Mouse (Mus musculus): ENCODE measurements around the gene Cdc25a.

The Cdc25a gene

GRCm38 (mm10) chr9:109874797-109875691, at the start of gene Cdc25a:
TSS of gene Cdc25a (plus strand) at chr9:109875579.
- in situ Hi-C loops (cut with MboI, MseI), result loop anchor here in 1 of 2 experiments (5.0 to 10.0 kb wide), 3 partner anchors 57 to 880 kb away; partner anchors contain the start of genes Map4 and Pfkfb4

GRCm38 (mm10) chr9:109825739-109826138, 49.6 kb upstream of the Cdc25a start:
- in situ Hi-C loops (cut with MboI, MseI), result loop anchor here in 1 of 2 experiments (5.0 kb wide), 1 partner anchor 37 kb away; no protein-coding TSS in a partner anchor

- in situ Hi-C loops (cut with MboI, MseI), result loop anchor here in 1 of 2 experiments (5.0 kb wide), 1 partner anchor 36 kb away; no protein-coding TSS in a partner anchor
These were observed 49.2 kb upstream of the Cdc25a start for GRCm38 (mm10) chr9:109826181-109826580.

- in situ Hi-C loops (cut with MboI, MseI), result no loop called here
These were observed 42.8 kb upstream of the Cdc25a start, which contains the start of gene Nme6 for GRCm38 (mm10) chr9:109832391-109833087. TSS of gene Nme6 (plus strand) at chr9:109832749.

DNA sequence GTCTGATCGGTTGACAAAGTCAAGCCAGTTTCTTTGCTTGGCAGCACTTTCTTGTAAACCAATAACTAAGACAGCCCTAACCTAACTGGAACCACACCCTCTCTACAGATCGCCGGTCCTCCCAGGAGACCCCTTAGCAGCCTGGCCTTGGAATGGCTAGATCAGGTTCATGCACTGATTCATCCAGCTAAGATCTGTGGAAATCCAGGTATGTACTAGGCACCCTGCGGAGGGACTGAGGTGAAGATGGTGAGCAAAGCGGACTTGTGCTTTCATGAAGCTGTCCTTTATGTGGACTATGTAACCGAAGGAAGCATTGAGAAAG, 42.3 kb upstream of the Cdc25a start:
- in situ Hi-C loops (cut with MboI, MseI), result no loop called here

DNA sequence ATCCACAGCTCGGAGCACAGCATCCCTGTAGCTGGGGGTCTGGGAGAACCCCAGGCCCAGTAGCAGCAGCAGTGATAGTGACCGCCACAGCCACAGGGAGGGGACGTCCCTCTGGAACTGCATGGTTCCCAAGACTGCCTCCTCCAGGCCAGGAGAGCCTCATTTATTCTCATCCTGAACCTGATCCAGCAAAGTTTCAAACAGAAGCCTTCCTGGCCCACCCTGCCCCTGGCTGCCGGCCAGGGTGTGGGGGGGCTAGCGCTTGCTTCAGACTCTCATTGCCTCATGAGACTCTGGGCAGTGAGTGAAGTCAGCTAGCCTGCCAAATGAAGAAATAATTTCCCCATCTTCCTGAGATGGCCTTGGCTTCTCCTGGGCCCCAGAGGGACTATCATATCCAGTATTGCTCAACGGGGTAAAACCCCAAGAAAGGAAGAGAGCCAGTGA, 26.0 kb upstream of the Cdc25a start, which contains the start of gene Camp:
Gene Camp, minus strand, starts transcription at position 306 of the 447 bp plus-strand sequence.
- in situ Hi-C loops (cut with MboI, MseI), result no loop called here

DNA sequence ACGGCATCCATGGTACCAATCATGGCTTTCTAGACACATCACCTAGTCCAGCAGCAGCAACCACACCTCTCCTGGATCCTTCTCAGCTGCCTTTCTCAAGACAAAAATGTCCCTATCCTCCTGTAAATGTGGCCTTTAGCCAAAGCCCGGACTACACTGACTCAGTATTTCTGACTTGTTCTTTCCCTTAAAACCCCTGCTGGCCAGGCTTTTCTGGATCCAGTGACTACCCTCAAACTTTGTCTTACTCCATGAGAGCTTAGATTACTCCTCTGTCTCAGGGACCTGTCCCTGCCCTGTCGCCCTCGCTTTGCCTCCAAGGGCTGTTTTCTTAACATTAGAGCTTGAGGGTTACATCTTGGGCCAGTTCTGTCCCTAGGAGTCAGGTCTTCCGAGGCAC, 25.3 kb upstream of the Cdc25a start:
- in situ Hi-C loops (cut with MboI, MseI), result no loop called here

DNA sequence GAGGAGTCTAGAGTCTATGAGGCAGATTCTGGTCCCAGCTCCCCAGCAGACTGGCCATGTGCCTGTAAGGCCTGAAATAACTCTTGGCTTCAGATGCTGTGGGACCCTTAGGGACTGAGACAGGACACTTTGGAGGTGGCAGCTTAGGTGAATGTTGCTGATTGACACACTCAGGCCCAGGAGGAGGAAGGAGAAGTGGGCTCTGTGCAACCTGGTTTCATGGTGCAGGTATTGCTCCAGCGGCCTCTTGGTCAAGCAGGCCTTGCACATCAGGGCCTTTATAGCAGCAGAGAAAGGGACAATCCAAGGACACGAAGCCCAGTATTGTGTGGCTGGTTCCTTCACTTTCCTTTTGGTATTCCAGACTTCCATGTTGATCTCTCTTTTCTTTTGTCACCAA, 21.0 kb upstream of the Cdc25a start:
- in situ Hi-C loops (cut with MboI, MseI), result no loop called here

DNA sequence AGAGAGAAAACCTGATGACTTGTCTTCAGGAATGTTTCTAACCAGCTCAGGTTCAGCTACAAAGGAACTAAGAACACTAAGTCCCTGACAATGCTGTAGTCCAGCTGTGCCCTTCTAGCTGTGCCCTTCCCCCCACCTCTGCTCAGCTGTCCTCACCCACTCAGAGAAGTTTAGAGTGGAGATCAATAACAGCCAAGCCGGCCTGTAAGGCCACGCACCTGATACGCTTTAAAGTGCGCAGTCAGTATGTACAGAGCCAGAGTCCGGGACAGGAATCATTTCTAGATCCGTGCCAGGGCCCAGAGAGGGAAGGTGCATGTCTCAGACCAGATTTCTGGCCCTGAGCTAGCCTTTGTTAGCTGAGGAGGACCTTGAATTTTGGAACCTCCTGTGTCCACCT, 19.4 kb upstream of the Cdc25a start:
- in situ Hi-C loops (cut with MboI, MseI), result no loop called here

DNA sequence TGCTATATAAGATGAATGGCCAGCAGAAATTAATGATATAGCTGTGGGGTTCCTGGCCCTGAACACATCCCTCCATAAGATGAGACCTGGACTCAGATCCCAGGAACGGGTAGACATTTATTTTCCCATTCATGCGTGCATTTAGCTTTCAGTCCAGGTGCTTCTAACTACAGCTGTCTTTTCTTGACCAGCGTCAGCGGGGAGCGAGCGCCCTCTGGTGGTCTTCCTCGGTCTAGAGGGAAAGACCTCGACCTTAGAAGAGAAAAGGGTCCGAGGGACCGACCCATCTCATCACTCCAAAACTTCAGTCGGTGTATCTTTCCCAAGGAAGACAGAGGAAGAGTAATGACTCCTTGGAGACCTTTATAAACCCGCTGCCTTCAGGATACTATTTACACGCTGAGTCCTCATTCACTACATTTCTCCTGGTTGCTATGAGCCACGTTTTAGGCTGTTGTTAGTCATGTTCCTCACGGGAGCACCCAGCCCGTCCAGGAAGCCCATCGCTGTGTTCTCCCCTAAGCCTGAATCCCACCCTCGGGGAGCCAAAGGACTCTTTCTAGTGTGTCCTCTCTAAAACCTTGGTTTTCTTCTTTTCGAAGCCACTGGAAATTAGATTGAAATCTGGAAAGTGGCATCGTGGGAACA, 12.9 kb upstream of the Cdc25a start:
- in situ Hi-C loops (cut with MboI, MseI), result loop anchor here (5.0 to 10.0 kb wide), 3 partner anchors 35 to 868 kb away; partner anchors contain the start of gene Pfkfb4 (in 1 of the 2)

GRCm38 (mm10) chr9:109863085-109863484, 12.3 kb upstream of the Cdc25a start:
- in situ Hi-C loops (cut with MboI, MseI), result loop anchor here (5.0 to 10.0 kb wide), 3 partner anchors 36 to 868 kb away; partner anchors contain the start of gene Pfkfb4 (in 1 of the 2)

DNA sequence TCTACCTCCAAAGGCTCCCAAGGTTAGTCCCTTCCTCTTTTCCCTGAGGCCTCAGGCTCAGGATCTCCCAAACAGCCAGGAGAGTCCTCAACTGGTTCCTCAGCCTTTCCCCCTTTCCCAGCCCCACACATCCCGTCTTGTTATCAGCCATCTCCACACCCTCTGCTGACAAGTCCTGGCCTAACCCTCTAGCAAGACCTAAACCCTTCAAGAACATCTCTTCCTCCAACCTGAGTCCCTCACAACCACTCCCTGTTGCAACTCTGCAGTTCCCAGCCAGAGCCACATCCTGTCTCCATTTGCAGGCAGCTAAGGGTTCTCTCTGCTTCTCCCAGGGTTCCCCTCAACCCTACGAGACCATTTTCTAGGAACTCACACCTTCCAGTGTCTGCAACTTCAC, 9.2 kb upstream of the Cdc25a start:
- in situ Hi-C loops (cut with MboI, MseI), result loop anchor here in 1 of 2 experiments (10.0 kb wide), 2 partner anchors 171 to 871 kb away; partner anchors contain the start of gene Pfkfb4

DNA sequence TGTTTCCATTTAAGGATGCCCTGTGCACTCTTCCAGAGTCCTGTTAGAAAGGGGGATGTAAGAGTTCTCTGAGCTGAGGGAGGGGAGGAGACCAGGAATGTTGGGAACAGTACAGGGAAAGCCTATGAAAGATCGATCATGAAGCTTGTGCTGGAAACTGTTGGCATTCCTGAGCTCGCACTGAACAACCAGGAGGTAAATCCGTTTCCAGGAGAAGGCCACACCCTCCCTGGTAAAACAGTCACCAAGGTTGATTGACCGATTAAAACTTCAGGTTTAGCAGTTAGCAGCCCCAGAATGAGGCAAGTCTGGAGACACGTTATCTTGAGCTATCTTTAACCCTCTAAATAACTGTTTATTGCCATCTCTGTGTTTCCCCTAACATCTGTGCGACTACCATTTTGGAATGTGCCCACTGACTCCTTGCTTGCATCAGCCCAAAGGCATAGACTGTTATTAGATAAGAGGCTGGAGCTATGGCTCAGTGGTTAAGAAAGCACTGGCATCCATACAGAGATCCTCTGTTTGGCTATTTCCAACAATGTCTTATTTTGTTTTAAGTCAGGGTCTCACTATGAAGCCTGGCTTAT, 4.3 kb upstream of the Cdc25a start:
- in situ Hi-C loops (cut with MboI, MseI), result loop anchor here in 1 of 2 experiments (10.0 kb wide), 2 partner anchors 774 to 876 kb away; partner anchors contain the start of gene Pfkfb4

DNA sequence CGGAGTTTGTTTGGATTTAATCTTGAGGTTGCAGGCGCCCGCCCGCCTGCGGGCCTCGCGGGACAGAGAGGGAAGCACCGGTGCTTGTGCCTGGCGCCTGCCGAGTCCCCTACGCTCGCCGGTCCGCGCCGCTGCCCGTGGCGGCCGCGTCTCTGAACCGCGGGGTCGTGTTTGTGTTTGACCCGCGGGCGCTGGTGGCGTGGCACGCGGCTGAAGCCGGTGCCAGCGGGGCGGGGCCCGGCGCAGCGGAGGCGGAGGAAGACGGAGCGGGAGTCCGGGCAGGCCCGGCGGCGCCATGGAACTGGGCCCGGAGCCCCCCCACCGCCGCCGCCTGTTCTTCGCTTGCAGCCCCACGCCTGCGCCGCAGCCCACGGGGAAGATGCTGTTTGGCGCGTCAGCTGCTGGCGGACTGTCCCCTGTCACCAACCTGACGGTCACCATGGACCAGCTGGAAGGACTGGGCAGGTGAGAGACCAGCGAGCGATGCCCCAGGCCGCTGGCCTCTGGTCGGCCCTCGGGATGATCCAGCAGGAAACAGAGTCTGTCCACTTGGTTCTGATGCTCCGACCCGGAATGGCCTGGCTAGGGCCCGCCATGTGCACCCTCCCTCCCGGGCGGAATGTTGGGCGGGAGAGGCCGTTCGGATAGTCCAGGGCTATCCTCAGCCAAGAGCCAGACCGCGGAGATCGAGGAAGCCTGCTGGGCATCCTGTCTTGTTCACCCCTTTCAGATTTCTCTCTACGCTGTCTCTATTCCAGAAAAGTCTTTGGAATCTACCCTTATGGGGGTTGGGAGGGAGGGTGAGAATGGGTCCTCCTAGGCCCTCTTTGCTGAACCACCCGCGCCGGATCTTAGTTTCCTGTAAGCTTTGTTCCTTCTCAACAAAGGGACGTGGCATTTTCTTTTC, 569 bp downstream of the Cdc25a start:
- in situ Hi-C loops (cut with MboI, MseI), result loop anchor here in 1 of 2 experiments (5.0 to 10.0 kb wide), 3 partner anchors 56 to 881 kb away; partner anchors contain the start of genes Map4 and Pfkfb4

- in situ Hi-C loops (cut with MboI, MseI), result loop anchor here in 1 of 2 experiments (5.0 to 10.0 kb wide), 3 partner anchors 56 to 882 kb away; partner anchors contain the start of genes Map4 and Pfkfb4
These were observed 1.4 kb downstream of the Cdc25a start for GRCm38 (mm10) chr9:109876756-109877155.

GRCm38 (mm10) chr9:109877666-109878065, 2.3 kb downstream of the Cdc25a start:
- in situ Hi-C loops (cut with MboI, MseI), result loop anchor here in 1 of 2 experiments (5.0 to 10.0 kb wide), 3 partner anchors 55 to 883 kb away; partner anchors contain the start of genes Map4 and Pfkfb4

GRCm38 (mm10) chr9:109879305-109879704, 3.9 kb downstream of the Cdc25a start:
- in situ Hi-C loops (cut with MboI, MseI), result loop anchor here in 1 of 2 experiments (5.0 to 10.0 kb wide), 3 partner anchors 53 to 885 kb away; partner anchors contain the start of genes Map4 and Pfkfb4

- in situ Hi-C loops (cut with MboI, MseI), result no loop called here
These were observed 10.9 kb downstream of the Cdc25a start for GRCm38 (mm10) chr9:109886259-109886658.

DNA sequence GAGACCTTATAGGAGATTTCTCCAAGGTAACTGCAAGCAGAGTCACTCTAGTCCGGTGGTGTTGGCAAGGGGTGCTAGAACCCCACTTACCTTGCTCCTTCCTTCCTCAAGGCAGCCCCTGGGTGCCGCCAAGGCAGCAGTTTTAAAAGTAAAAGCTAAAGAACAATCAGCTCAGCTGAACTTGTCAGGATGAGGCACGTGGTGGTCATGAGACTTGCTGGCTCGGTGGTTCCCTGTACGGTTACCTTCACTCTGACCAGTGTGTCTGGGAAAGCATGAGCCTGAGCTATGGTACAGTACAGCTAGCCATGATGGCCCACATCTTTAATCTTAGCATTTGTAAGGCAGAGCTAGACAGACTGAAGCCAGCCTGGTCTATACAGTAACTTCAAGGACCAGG, 11.9 kb downstream of the Cdc25a start:
- in situ Hi-C loops (cut with MboI, MseI), result no loop called here
